Mouse (Mus musculus) effector memory CD4-positive, alpha-beta T cell, adult 5 months (primary cell): ENCODE measurements around the gene Arfgap3. TPM values are rescaled to one million over a fixed set of nuclear protein-coding genes. Genes with fewer than 3 reads are reported as not detected.

ENCODE experiments used
- polyA plus RNA-seq: library from polyadenylated mRNA; unstranded; fragments of 100-300 nt; shearing (Covaris generic); gene quantifications from one replicate; pipeline ENCODE4 v1.2.1, GENCODE M21; 2017

Gene Arfgap3
- polyA plus RNA-seq = 11.8 TPM

GRCm38 (mm10) chr15:83349954-83350711 is at the start of gene Arfgap3:
TSS of gene Arfgap3 (minus strand) at chr15:83350247.

GRCm38 (mm10) chr15:83251176-83252004 is 98.7 kb downstream of the Arfgap3 start, which contains the start of gene A4galt:
TSS of gene A4galt (minus strand) at chr15:83251774.

Other genes starting within 250 kb of the Arfgap3 start
- 78.3 TPM for gene Rrp7a, start 227.4 kb downstream of the Arfgap3 start, polyA plus RNA-seq
- gene Poldip3, start 200.9 kb downstream of the Arfgap3 start, polyA plus RNA-seq = 158 TPM
- 96.1 TPM for gene Cyb5r3, start 177.7 kb downstream of the Arfgap3 start, polyA plus RNA-seq
- gene A4galt, start 98.5 kb downstream of the Arfgap3 start, polyA plus RNA-seq = not detected
- 46.9 TPM for gene Pacsin2, start 114.4 kb upstream of the Arfgap3 start, polyA plus RNA-seq
- 5.5 TPM for gene Ttll1, start 160.6 kb upstream of the Arfgap3 start, polyA plus RNA-seq
- 2.6 TPM for gene Bik, start 176.6 kb upstream of the Arfgap3 start, polyA plus RNA-seq
- gene Tspo, start 213.3 kb upstream of the Arfgap3 start, polyA plus RNA-seq = 336 TPM
- 8.6 TPM for gene Mcat, start 213.5 kb upstream of the Arfgap3 start, polyA plus RNA-seq
- 29.9 TPM for gene Ttll12, start 244.9 kb upstream of the Arfgap3 start, polyA plus RNA-seq